In genomic region chr3:109335470-109335869, GRCm38 (mm10) we compare ENCODE assay signal across 24 mouse cellular contexts.
"Had no signal": no experiment of that assay in that cellular context is flagged by ENCODE, and none has a peak within 500 bp of the region (broad histone marks: within the 10 kb centered on the region; RNA-seq: fewer than 3 reads in every experiment).

No protein-coding gene starts in this region.

- H3K27ac ChIP-seq: hindbrain, embryonic 10.5 days; hindbrain, embryonic 12.5 days; hindbrain, embryonic 14.5 days; intestine, embryonic 15.5 days; kidney, postnatal 0 days; limb, embryonic 13.5 days; limb, embryonic 15.5 days; liver, embryonic 12.5 days had no signal

- H3K36me3 ChIP-seq: heart, embryonic 12.5 days; hindbrain, embryonic 10.5 days; hindbrain, embryonic 12.5 days; intestine, embryonic 15.5 days; limb, embryonic 13.5 days; limb, embryonic 15.5 days; liver, embryonic 12.5 days had no signal

- H3K4me3 ChIP-seq: heart, embryonic 12.5 days; hindbrain, embryonic 10.5 days; hindbrain, embryonic 12.5 days; intestine, embryonic 15.5 days; limb, embryonic 13.5 days; limb, embryonic 15.5 days; liver, embryonic 12.5 days had no signal

- H3K27me3 ChIP-seq: heart, embryonic 12.5 days; hindbrain, embryonic 12.5 days; intestine, embryonic 15.5 days; limb, embryonic 13.5 days; limb, embryonic 15.5 days had no signal

- H3K9me3 ChIP-seq: heart, embryonic 12.5 days; hindbrain, embryonic 10.5 days; hindbrain, embryonic 12.5 days; intestine, embryonic 15.5 days; limb, embryonic 13.5 days; limb, embryonic 15.5 days; liver, embryonic 12.5 days had no signal

- ATAC-seq: hindbrain, embryonic 16.5 days; inflammation-experienced regulatory T-cells, adult 6 months; intestine, embryonic 15.5 days; intestine, postnatal 0 days; liver, embryonic 12.5 days had no signal

- DNase-seq: gastrocnemius, postnatal 14 days; gastrocnemius, postnatal 36 days; heart, adult 18-20 months; heart, postnatal 10 days; heart, postnatal 4 days; kidney, adult 18-20 months; kidney, adult 8-10 months; kidney, postnatal 14 days; kidney, postnatal 36 days; layer of hippocampus, adult 9-11 months; layer of hippocampus, postnatal 36 days; left cerebral cortex, postnatal 4 days had no signal

- H3K9ac ChIP-seq: heart, embryonic 12.5 days; hindbrain, embryonic 12.5 days; hindbrain, embryonic 14.5 days; intestine, embryonic 15.5 days; limb, embryonic 13.5 days; limb, embryonic 15.5 days; liver, embryonic 12.5 days had no signal

- H3K4me2 ChIP-seq: heart, embryonic 12.5 days; hindbrain, embryonic 12.5 days; hindbrain, embryonic 14.5 days; intestine, embryonic 15.5 days; limb, embryonic 13.5 days; limb, embryonic 15.5 days; liver, embryonic 12.5 days had no signal

- H3K4me1 ChIP-seq: intestine, embryonic 15.5 days; limb, embryonic 13.5 days had no signal
